Mouse (Mus musculus): ENCODE measurements around the gene Colgalt1.

- no peak for TF ChIP-seq POLR2A (IDR thresholded peaks at IDR 0.05; ENCODE audit: low read depth, low read length)
- no peak for TF ChIP-seq CTCF (IDR thresholded peaks at IDR 0.05; ENCODE audit: extremely low read depth, insufficient read length, insufficient replicate concordance, low read depth, low read length)
Observed at GRCm38 (mm10) chr8:71638321-71638720, 27.5 kb downstream of the Colgalt1 start.

Measured in small intestine, adult 2 months (tissue).